Mouse (Mus musculus): ENCODE measurements around the gene Hoxb2.

Gene Hoxb2

DNA sequence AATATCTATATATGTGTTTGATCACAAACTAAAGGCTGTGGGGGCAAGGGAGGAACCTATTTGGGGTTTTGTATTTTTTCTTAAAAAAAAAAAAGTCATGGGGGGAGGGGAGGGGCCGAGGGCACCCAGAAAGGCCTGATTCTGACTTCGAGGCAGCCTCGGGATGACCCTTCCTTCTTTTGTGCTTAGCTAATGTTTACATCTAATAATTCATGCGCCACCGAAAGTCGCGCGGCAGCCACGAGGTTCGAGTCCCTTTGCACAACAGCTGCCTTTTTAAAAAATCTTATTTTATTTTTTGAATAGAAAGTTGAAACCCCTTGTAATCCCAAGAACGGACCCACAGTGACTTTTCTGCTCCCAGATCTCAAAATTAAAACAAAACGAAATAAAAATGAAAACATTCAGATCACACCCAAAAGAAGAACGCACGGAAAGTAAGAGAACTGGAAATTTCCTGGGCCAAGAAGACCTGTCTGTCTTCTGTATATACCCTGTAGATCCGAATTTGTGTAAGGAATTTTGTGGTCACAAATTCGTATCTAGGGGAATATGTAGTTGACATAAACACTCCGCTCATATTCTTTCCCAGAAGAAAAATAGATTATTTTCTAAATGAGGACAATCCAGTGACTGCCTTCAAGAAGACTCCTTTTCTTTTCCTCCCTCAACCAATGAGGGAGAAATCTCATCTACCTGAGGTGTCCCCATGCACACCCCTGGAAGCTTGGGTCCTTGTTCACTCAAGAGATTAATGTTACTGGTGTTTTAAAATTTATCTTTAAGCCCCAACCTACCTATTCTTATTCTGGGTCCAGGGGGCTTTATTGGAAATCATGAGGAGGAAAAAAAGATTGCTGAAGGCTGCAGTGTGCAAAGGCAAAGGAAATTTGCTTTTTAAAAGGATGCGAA, 33.4 kb upstream of the Hoxb2 start:
- no peak for DNase-seq (ENCODE audit: low spot score in 2 of 2)

DNA sequence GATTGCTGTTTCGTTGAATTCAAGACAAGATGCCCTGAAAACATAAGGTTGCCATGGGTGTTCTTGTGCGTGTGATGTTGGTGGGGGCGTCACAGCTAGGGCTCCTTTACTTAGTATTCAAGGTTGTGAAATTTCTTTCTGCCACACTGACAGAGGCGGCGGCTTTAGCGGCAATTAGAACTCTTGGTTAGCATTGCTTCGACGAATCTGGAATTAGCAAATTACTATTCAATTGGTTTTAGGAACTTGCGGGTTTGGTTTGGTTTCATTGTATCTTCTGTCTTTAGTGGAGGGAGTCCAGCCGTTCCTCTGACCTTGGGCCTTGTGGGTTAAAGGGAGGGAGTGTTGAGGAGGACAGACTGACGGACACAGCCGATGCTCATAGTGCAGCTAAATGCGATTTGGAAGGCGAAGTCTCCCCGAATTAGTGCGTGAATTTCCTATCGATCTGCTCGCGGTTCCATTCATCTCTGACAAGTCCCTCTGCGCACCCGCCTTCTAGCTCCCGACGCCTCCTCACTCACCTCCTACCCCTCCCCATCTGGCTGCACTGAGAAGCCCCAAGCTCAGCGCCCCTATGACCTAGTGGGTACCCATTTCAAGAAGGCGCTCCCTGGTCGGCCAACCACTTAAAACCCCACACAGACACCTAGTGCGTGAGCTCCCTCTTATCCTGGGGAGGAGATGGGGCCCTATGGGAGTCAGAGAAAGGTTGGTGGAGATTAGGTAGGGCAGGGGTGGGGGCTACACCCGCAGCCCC, 32.5 kb upstream of the Hoxb2 start, which contains the start of gene Hoxb4:
Gene Hoxb4, plus strand, starts transcription at position 660 of the 760 bp plus-strand sequence.
- DNase-seq (ENCODE audit: low spot score in 2 of 2) = no peak

DNA sequence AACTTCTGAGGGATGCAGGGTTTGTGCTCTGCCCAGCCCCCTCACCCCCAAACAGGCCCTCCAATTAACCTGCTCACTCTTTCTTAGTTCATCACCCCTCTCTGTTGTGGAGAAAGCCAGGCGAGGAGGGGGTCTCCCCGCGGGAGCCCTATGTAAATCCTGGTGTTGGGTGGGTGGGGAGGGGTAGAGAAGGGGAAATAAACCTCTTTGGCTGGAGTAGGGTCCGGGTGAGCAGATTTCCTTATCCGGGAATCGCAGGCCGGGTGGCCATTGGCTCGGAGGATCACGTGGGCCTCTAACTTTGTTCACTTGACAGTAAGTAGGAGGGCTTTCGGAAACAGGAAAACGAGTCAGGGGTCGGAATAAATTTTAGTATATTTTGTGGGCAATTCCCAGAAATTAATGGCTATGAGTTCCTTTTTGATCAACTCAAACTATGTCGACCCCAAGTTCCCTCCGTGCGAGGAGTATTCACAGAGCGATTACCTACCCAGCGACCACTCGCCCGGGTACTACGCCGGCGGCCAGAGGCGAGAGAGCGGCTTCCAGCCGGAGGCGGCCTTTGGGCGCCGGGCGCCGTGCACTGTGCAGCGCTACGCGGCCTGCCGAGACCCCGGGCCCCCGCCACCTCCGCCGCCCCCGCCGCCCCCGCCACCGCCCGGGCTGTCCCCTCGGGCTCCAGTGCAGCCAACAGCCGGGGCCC, 31.8 kb upstream of the Hoxb2 start:
- no peak for DNase-seq (ENCODE audit: low spot score in 2 of 2)

DNA sequence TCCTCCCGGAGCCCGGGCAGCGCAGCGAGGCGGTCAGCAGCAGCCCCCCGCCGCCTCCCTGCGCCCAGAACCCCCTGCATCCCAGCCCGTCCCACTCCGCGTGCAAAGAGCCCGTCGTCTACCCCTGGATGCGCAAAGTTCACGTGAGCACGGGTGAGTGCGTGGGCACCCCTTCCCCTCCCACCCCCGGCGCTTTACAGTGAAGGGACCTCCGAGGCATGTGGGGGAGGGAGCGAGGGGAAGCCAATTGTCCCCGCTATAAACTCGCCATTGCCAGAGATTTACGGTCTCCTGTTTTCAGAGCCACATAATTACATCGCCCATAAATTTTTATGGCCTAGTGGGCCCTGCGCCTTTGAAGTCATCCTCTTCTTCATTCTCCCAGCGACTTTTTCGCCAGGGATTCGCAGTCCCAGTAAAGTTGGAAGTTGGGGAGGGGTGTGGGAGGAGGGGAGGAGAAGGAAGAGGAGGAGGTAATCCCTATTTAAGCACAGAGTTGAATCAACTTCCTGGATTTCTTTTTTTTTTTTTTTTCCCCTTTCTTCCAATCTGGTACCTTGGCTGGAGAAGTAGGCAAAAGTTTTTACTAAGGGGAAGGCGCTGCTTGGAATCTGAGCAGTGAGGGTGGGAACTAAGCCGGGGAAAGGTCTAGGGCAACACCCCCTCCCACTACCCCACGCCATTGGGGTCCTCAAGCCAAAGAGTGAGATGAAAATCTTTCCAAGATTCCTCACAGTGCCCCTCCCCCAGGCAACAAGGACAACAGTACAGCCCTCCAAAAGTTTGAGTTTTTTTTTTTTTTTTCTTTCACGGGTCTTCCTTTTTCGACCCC, 31.0 kb upstream of the Hoxb2 start:
- DNase-seq (ENCODE audit: low spot score in 2 of 2) = no peak

DNA sequence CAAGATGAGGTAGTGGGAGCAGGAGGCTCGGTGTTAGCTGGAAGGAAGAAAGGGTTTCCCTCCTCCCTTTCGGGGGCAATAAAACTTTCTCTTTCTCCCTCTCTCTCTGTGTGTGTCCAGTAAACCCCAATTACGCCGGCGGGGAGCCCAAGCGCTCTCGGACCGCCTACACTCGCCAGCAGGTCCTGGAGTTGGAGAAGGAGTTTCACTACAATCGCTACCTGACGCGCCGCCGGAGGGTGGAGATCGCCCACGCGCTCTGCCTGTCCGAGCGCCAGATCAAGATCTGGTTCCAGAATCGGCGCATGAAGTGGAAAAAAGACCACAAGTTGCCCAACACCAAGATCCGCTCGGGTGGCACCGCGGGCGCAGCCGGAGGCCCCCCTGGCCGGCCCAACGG, 30.4 kb upstream of the Hoxb2 start:
- DNase-seq (ENCODE audit: low spot score in 2 of 2) = no peak

DNA sequence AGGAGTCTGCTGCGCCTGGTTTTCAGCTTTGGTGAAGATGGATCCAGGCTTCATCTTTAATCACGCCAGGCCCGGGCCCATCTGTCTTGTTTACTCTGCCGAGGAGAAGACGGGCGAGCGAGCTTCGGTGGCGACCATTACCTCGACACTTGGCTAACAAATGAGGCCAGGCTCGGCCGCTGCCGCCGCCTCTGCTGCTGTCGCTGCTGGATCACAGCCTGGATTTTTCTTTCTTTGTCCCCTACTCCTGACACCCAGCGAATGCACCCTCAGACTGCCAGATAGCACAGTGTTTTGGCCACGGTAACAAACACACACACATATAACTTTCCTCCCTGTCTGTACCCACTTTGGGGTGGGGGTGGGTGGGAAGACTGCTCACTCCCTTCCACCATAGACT, 29.6 kb upstream of the Hoxb2 start:
- no peak for DNase-seq (ENCODE audit: low spot score in 2 of 2)

DNA sequence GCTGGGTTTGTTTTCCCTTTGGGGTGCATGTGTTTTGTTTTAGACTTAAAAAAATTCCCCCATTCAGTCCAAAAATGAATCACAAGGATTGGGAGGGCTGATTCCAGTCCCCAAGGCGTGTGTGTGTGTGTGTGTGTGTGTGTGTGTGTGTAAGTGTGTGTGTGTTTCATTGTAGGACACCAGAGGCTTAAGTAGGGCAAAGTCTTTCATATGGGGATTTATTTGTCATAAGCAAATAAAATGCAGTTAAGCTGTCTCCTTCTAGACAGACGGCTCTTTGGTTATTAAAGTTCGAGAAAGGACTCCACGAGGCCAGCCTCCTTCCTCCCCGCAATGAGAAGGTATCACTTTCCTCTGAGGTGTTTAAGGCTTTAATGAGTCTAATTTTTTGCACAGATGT, 28.5 kb upstream of the Hoxb2 start:
- no peak for DNase-seq (ENCODE audit: low spot score in 2 of 2)

DNA sequence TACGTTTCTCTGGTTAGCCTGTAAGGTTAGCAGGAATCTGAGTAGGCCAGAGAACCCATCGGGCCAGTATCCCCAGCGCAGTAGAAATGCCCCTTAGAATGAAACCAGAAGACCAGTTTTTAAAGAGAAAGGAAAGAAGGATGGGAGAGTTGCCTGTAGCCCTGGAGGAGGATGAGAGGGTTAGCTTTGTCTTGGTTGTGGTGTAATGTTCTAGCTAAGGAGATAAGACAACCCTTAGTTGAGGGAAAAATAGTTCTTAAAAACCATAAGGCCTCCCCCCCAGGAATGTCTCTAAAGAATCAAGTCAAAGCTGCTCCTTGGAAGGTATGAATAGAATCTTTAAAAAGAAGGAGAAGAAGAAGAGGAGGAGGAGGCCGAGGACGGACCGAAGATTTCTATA, 27.6 kb upstream of the Hoxb2 start:
- no peak for DNase-seq (ENCODE audit: low spot score in 2 of 2)

DNA sequence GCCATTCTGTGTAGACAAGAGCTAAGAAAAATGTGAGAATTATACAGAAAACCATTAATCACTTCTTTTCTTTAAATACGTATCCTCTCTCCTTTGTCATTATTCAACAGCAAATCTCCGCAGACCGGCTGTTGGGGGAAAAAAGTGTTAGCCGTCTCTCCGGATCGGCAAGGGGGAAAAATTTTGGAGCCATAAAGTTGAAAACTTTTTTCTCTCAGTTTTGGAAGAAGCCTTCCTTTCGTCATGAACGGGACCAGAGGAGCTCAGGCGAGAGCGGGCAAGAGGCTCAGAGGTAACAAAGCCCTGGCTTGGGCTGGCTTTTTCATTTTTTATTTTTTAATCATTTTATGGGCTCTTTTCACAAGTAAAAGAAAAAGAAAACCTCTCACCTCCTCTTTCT, 27.2 kb upstream of the Hoxb2 start, which contains the start of gene Hoxb3:
Gene Hoxb3, plus strand, starts transcription at position 173 of the 400 bp plus-strand sequence.
- DNase-seq (ENCODE audit: low spot score in 2 of 2) = no peak

DNA sequence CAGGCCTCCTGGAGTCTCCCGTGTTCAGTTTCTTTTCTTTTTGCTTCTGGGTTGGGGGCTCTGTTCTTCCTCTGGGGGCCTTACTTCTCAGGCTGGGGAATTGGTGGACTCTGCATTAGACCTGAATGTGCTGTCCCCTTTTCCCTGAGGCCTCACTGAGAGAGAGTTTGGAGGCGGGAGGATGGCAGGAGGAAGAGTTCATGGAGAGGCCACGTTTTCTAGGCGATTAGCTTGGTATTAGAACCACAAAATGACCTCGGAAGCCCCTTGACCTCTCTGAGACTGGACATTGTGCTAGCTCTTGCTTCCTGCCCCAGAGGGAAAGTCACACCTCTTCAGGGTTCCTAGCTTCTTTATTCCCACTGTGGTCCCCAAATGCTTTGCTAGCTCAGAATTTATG, 26.2 kb upstream of the Hoxb2 start:
- DNase-seq (ENCODE audit: low spot score in 2 of 2) = no peak

DNA sequence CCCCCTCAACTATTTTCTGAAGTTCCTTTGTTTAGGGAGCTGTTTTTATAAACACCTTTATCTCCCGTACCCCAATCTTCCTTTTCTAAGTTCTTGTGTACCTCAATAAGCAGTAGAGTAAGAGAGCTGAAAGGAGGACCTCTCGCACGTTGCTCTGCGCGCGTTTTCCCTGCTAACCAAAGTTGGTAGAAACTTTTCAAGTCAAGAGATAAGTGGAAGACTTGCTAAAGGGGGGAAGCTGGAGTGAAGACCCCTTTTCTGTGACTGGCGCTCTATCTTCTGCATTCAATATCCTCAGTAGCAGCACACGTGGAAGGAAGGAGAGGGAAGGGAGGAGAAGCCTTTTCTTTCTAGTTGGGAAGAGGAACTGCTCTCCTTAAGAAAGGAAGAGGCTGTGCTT, 25.4 kb upstream of the Hoxb2 start:
- no peak for DNase-seq (ENCODE audit: low spot score in 2 of 2)

DNA sequence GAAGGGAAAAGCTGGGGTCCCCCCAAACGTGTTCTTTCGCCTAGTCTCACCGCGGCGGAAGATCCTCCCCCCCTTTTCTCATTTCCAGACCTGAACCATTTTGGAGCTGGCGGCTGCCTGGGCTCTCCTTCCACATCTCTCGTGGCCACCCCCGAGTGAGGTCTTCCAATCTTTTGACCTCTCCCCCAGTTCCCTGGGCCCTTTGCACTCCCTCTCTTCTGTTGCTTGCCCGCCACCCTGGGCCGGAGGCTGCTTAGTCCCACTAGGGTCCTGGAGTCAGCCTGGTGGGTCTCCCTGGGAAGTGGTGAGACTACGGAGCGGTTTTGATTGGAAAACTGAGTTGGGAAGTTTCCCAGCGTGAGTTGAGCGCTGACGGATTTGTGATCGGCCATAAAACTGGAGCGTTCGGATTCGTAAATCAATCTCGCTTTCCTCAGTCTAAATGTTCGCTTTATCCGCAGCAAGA, 24.5 kb upstream of the Hoxb2 start:
- DNase-seq (ENCODE audit: low spot score in 2 of 2) = no peak

DNA sequence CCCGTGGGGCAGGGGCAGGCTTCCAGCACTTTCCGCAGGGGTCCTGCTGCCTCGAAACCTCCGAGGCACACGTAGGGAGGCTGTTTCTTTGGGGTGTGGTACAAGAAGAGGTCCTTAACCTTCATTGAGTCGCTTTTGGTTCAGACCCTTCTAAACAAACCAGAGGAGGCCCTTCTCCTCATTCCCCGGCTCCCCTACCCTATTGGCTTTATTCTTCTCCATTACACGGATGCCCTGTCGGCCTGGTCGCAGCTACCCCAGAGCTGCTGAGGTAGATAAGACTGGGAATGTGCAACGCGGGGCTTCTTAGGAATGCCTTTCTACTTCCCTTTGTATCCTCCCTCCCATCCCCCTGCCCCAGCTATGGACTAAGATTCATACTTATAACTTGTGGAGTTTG, 23.6 kb upstream of the Hoxb2 start:
- DNase-seq (ENCODE audit: low spot score in 2 of 2) = no peak

DNA sequence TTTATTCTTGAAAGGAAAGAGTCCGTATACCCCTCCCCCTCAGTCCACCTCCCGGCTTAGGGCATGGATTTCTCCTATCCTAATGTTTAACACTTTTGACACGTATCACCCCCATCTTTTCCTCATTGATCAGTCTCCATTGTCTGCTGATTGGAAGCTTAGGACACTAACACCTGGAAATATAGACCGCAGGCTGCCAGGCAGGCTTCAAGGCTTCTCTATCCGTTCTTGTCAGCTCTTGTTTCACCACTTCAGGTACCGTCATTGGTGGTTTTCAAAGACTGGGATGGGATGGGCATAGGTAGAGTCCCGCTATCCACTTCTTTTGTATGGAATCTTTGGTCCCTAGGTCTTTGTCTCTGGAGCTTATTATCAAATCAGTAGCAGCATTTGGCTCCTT, 23.2 kb upstream of the Hoxb2 start:
- DNase-seq (ENCODE audit: low spot score in 2 of 2) = no peak

DNA sequence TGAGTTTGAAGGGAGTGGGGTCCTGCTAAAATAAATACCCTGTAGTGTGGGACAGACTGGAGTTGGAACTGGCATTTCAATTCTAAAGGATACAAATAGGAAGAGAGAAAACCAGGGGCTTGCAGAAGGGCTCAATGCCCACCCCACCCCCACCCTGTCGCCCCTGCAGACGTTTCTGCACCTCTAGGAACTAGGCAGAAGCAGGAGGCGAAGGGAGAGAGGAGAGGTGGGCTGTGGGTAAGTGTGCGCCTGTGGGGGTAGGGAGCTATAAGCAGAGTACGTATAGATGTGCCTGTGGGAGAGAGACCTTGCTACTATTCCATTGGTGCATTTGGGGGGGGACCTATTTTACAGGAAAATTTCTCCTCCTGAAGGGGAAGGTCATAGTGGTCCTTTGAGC, 22.6 kb upstream of the Hoxb2 start:
- no peak for DNase-seq (ENCODE audit: low spot score in 2 of 2)

DNA sequence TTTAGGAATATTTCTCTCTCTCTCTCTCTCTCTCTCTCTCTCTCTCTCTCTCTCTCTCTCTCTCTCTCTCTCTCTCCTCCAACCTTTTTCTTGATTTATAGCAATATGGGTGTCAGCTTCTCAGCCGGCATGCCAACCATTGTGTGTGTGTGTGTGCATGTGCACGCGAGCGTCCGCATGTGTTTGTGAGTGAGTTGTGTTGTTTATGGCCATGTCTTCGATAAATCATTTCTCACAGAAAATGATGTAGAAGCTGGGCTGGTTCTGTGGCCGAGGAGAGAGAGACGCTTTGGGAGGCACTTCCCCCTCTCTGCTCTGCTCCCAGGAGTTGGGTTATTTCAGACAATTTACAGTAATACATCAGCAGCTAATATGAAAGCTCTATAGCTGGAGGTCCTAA, 21.7 kb upstream of the Hoxb2 start:
- no peak for DNase-seq (ENCODE audit: low spot score in 2 of 2)

DNA sequence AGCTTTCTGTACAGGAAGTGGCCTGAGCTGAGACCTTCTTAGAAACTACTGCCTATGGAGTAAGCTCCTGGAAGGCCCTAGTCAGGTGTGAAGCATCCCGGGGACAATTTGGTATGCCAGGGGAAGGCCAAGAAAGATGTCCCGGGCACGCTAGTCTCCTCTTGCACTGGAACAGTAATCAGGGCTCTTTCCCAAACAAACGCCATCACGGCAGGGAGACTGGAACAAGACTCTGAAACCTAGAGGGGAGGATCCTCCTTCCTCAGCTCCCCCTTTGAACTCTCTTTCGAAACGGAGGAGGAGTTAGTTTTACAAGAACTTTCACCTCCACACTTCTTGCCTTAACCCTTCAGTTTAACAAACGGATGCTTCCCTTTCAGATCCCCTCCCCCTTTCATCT, 18.2 kb upstream of the Hoxb2 start:
- no peak for DNase-seq (ENCODE audit: low spot score in 2 of 2)

DNA sequence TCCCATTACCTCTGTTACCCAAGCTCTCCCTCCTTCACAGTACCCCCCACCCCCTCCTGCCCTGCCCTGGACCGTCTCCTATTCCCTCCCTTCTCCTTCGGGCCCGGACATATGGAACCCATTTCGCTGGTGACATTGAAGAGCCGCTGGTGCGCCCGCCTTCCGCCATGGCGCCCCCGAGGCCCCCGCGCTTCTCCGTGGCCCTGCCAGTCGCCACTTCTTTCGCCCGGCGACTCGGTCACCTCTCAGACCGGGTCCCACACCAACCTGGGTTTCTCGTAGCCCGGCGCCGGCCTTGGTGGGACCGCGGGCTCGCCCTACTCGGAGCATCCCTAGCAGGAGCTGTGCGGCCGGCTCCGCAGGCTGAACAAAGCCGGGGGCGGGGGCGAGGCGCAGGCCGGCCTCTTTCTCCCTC, 17.7 kb upstream of the Hoxb2 start:
- no peak for DNase-seq (ENCODE audit: low spot score in 2 of 2)

DNA sequence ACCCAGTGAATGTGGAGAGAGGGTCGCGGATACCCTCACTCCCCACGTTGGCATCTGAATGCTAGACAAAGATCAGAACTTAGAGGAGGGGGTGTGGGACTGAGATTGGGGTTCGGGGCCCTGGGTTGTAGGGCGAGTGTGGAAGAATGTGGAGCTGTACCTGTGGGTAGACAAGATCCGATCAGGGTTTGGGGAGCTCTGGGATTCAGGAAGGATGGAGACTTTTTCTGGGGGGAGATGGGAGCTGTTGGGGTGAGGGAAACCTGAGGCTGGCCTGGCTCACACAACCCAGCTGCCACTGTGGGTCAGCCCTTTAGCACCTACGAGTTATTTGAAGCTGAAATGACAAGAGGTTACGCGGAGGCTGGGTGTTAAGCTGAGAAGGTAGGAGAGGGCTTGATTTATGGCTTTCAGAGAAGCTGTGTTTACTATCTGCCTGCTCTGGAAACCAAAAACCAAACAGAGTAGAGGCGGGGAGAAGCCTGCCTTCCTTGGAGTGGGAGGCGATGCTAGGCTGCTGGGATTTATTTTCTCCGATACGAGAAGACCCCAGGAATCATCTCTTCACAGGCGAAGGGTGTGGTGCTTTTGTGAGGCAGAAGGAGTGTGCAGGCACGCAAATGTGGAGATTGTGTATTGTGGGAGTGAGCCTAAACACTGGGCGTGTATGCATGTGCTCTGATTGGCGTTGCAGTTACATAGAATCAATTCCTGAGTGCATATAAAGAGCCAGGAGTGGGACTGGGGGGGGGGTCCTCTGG, 16.9 kb upstream of the Hoxb2 start:
- DNase-seq (ENCODE audit: low spot score in 2 of 2) = no peak

DNA sequence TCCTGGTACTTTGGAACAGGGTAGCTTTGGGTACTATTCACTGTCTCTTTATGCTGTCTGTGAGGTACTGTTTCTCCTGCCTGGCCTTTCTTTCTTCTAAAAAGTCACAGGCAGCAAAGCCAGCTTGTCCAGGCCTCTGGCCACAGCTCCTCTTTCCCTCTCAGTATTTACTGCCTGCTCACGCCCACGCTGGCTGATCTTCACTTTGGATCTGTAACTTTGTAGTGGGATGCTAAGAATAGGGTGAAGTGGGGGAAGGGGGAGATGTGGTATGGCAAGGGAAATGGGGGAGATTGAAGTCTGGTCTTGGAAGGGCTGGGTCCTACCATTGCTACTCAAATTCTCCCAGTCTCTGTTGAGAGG, 16.3 kb upstream of the Hoxb2 start:
- DNase-seq (ENCODE audit: low spot score in 2 of 2) = no peak

DNA sequence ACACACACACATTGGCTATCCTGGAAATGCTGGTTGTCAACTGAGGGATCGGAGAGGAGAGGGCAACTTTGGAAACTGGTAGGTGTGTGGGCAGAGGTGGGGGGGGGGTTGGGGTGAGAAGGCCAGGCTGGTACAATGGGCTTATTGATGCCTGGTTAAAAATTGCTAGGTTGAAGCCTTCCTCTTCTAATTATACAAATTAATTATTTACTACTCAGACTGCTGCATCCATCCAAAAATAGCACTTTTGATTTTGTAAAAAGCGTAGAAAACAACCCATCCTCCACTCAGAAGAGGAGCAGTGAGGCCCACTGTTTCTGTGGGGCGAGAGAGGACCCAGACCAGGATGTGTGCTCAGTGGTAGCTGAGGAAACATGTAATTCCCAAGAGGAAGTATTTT, 15.3 kb upstream of the Hoxb2 start:
- no peak for DNase-seq (ENCODE audit: low spot score in 2 of 2)
